Mouse (Mus musculus) liver, adult 2 months (tissue): ENCODE data around the gene Lmntd1.

Source experiments
- CTCF ChIP-seq: fragments of 200-500 bp; IDR thresholded peaks from 2 replicates; pipeline ENCODE4 v1.5.1; 2011; ENCODE audit warnings: low read depth, low read length, control low read depth
- POLR2A ChIP-seq: fragments of 200-500 bp; IDR thresholded peaks from 2 replicates; pipeline ENCODE4 v1.6.1; 2011; ENCODE audit warnings: low read length, control low read depth; ENCODE audit not compliant: insufficient read depth; ENCODE audit errors: extremely low read depth

DNA sequence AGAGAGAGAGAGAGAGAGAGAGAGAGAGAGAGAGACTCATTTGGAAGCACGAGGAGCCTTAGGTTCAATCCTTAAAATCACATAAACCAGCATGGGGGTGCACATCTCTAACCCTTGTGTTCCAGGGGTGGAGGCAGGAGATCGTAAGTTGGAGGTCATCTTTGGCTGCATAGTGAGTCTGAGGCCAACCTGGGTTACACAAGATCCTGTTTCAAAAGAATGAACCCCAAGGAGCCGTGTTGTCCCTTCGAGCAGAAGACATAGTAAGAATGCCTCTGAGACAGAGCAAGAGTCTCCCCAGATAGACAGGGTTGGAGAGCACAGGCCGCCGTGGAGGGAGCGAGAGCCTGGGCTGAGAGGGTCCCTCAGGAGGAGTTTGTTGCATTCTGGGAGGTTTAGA is 291.9 kb downstream of the Lmntd1 start:
- TF ChIP-seq CTCF (no peak), POLR2A (no peak)
